Mouse (Mus musculus) embryonic fibroblast, embryonic 13.5 days (primary cell): ENCODE results near the gene Tmem164.

Experiments used
- CTCF ChIP-seq: IDR thresholded peaks from 2 replicates; pipeline ENCODE4 v1.5.1; 2011; ENCODE audit warnings: mild to moderate bottlenecking, control low read depth, low read length, moderate library complexity, borderline replicate concordance; ENCODE audit not compliant: insufficient read depth
- POLR2A ChIP-seq: IDR thresholded peaks from 2 replicates; pipeline ENCODE4 v1.6.1; 2011; ENCODE audit warnings: low read depth, mild to moderate bottlenecking, control low read depth, low read length, moderate library complexity

- no peak for TF ChIP-seq CTCF
- TF ChIP-seq POLR2A, result no peak
Observed at GRCm38 (mm10) chrX:142760415-142760814, 79.2 kb downstream of the Tmem164 start.
